Mouse (Mus musculus) cortical plate, adult 2 months (tissue): ENCODE results near the gene Wdr59.

Source experiments
- CTCF ChIP-seq: fragments of 200-500 bp; IDR thresholded peaks from 2 replicates; pipeline ENCODE4 v1.5.1; 2011; ENCODE audit warnings: mild to moderate bottlenecking, control low read depth, low read length; ENCODE audit not compliant: insufficient read depth; ENCODE audit errors: extremely low read depth
- POLR2A ChIP-seq: fragments of 200-500 bp; IDR thresholded peaks from 2 replicates; pipeline ENCODE4 v1.6.1; 2011; ENCODE audit warnings: mild to moderate bottlenecking, low read length, control low read depth; ENCODE audit not compliant: insufficient read depth; ENCODE audit errors: extremely low read depth

- TF ChIP-seq POLR2A (no peak), CTCF (no peak)
Observed at GRCm38 (mm10) chr8:111469013-111469412, 52.9 kb downstream of the Wdr59 start.
